Mouse (Mus musculus): ENCODE measurements at regions not wholly inside any gene's neighbourhood (a gene's known extent, or its start where the extent isn't known, plus 50 kb on each side); places are given as distances from the start of the nearest gene placed in this dataset.

GRCm38 (mm10) chr2:34080176-34080575 is 192.4 kb upstream of the Mvb12b start:
- Histone ChIP-seq H3K27ac (peak overlapping the region; percentile 51), H3K4me1 (peaks cover 39% of the 10 kb centered on the region), H3K9me3 (peaks cover 4% of the 10 kb centered on the region; the same call in 1 of the 2 replicates), H3K4me3 (no peak overlapping the region), H3K27me3 (ENCODE audit: poor library complexity, severe bottlenecking) (no peaks in the 10 kb centered on the region), H3K36me3 (replicated peaks) (no peaks in the 10 kb centered on the region)
- WGBS, result 31% methylated on average over 3 of the region's 3 CpGs
- no peak for DNase-seq (ENCODE audit: extremely low spot score, low spot score)

- Histone ChIP-seq H3K9me3 (peaks cover 4% of the 10 kb centered on the region; the same call in 1 of the 2 replicates), H3K36me3 (replicated peaks) (no peaks in the 10 kb centered on the region), H3K4me3 (no peak overlapping the region), H3K27ac (peak overlapping the region; percentile 73), H3K27me3 (ENCODE audit: poor library complexity, severe bottlenecking) (no peaks in the 10 kb centered on the region), H3K4me1 (peaks cover 32% of the 10 kb centered on the region)
- DNase-seq (ENCODE audit: extremely low spot score, low spot score), result no peak
- 80% methylated on average over 12 of the region's 12 CpGs for WGBS
These were observed 191.5 kb upstream of the Mvb12b start for GRCm38 (mm10) chr2:34079282-34079681.

GRCm38 (mm10) chr2:34078875-34079262 is 191.1 kb upstream of the Mvb12b start:
- no peaks in the 10 kb centered on the region for H3K27me3 ChIP-seq (ENCODE audit: poor library complexity, severe bottlenecking)
- no peaks in the 10 kb centered on the region for H3K36me3 ChIP-seq (replicated peaks)
- no peak overlapping the region for H3K4me3 ChIP-seq
- WGBS, result 77% methylated on average over 4 of the region's 4 CpGs
- peaks cover 29% of the 10 kb centered on the region for H3K4me1 ChIP-seq
- H3K27ac ChIP-seq, result peak overlapping the region; percentile 73
- no peak for DNase-seq (ENCODE audit: extremely low spot score, low spot score)
- peaks cover 4% of the 10 kb centered on the region; the same call in 1 of the 2 replicates for H3K9me3 ChIP-seq

GRCm38 (mm10) chr2:34078248-34078874 is 190.6 kb upstream of the Mvb12b start:
- peaks cover 29% of the 10 kb centered on the region for H3K4me1 ChIP-seq
- H3K36me3 ChIP-seq (replicated peaks), result no peaks in the 10 kb centered on the region
- H3K27ac ChIP-seq, result peak overlapping the region; percentile 73
- DNase-seq (ENCODE audit: extremely low spot score, low spot score), result no peak
- no peak overlapping the region for H3K4me3 ChIP-seq
- peaks cover 4% of the 10 kb centered on the region; the same call in 1 of the 2 replicates for H3K9me3 ChIP-seq
- no peaks in the 10 kb centered on the region for H3K27me3 ChIP-seq (ENCODE audit: poor library complexity, severe bottlenecking)
- WGBS, result 78% methylated on average over 3 of the region's 3 CpGs

GRCm38 (mm10) chr2:34076346-34076745 is 188.6 kb upstream of the Mvb12b start:
- no peak for DNase-seq (ENCODE audit: extremely low spot score, low spot score)
- no peaks in the 10 kb centered on the region for H3K27me3 ChIP-seq (ENCODE audit: poor library complexity, severe bottlenecking)
- H3K36me3 ChIP-seq (replicated peaks), result no peaks in the 10 kb centered on the region
- peaks cover 4% of the 10 kb centered on the region; the same call in 1 of the 2 replicates for H3K9me3 ChIP-seq
- no peak overlapping the region for H3K4me3 ChIP-seq
- no peak overlapping the region for H3K27ac ChIP-seq
- peaks cover 36% of the 10 kb centered on the region for H3K4me1 ChIP-seq
- WGBS, result 84% methylated on average over 4 of the region's 4 CpGs

- WGBS, result 83% methylated on average over 3 of the region's 3 CpGs
- Histone ChIP-seq H3K27me3 (ENCODE audit: poor library complexity, severe bottlenecking) (no peaks in the 10 kb centered on the region), H3K4me1 (peaks cover 22% of the 10 kb centered on the region), H3K4me3 (no peak overlapping the region), H3K36me3 (replicated peaks) (no peaks in the 10 kb centered on the region), H3K9me3 (peaks cover 4% of the 10 kb centered on the region; the same call in 1 of the 2 replicates), H3K27ac (no peak overlapping the region)
- no peak for DNase-seq (ENCODE audit: extremely low spot score, low spot score)
These were observed 186.3 kb upstream of the Mvb12b start for GRCm38 (mm10) chr2:34074066-34074465.

GRCm38 (mm10) chr2:34065592-34065991 is 177.8 kb upstream of the Mvb12b start:
- H3K36me3 ChIP-seq (replicated peaks), result no peaks in the 10 kb centered on the region
- H3K27me3 ChIP-seq (ENCODE audit: poor library complexity, severe bottlenecking), result no peaks in the 10 kb centered on the region
- no peak overlapping the region for H3K27ac ChIP-seq
- peaks cover 14% of the 10 kb centered on the region; the same call in 1 of the 2 replicates for H3K4me1 ChIP-seq
- DNase-seq (ENCODE audit: extremely low spot score, low spot score), result no peak
- WGBS, result 94% methylated on average over 13 of the region's 13 CpGs
- no peak overlapping the region for H3K4me3 ChIP-seq
- peaks cover 4% of the 10 kb centered on the region; the same call in 1 of the 2 replicates for H3K9me3 ChIP-seq

- no peaks in the 10 kb centered on the region for H3K27me3 ChIP-seq (ENCODE audit: poor library complexity, severe bottlenecking)
- DNase-seq (ENCODE audit: extremely low spot score, low spot score), result peak; percentile 42
- 50% methylated on average over 10 of the region's 10 CpGs for WGBS
These were observed 177.3 kb upstream of the Mvb12b start for GRCm38 (mm10) chr2:34065090-34065489.

GRCm38 (mm10) chr2:34056552-34056951 is 168.8 kb upstream of the Mvb12b start:
- H3K4me3 ChIP-seq, result no peak overlapping the region
- no peak overlapping the region for H3K27ac ChIP-seq
- H3K9me3 ChIP-seq, result no peaks in the 10 kb centered on the region; the same call in 1 of the 2 replicates
- H3K36me3 ChIP-seq (replicated peaks), result no peaks in the 10 kb centered on the region
- no peak for DNase-seq (ENCODE audit: extremely low spot score, low spot score)
- H3K27me3 ChIP-seq (ENCODE audit: poor library complexity, severe bottlenecking), result no peaks in the 10 kb centered on the region
- WGBS, result 81% methylated on average over 13 of the region's 13 CpGs
- no peaks in the 10 kb centered on the region for H3K4me1 ChIP-seq

More at GRCm38 (mm10) chr2:34065090-34065489, 177.3 kb upstream of the Mvb12b start:
- peaks cover 14% of the 10 kb centered on the region; the same call in 1 of the 2 replicates for H3K4me1 ChIP-seq
- no peaks in the 10 kb centered on the region for H3K36me3 ChIP-seq (replicated peaks)
- no peak overlapping the region for H3K27ac ChIP-seq
- H3K9me3 ChIP-seq, result peaks cover under 1% of the 10 kb centered on the region; the same call in 1 of the 2 replicates
- no peak overlapping the region for H3K4me3 ChIP-seq

GRCm38 (mm10) chr2:34043064-34043463 is 155.3 kb upstream of the Mvb12b start:
- Histone ChIP-seq H3K27me3 (ENCODE audit: poor library complexity, severe bottlenecking) (0 out of 2 replicates have a peak, but pooled peaks cover 4% of the 10 kb centered on the region), H3K4me3 (no peak overlapping the region), H3K9me3 (no peaks in the 10 kb centered on the region), H3K4me1 (no peaks in the 10 kb centered on the region), H3K27ac (no peak overlapping the region), H3K36me3 (replicated peaks) (no peaks in the 10 kb centered on the region)
- DNase-seq (ENCODE audit: extremely low spot score, low spot score), result no peak
- WGBS, result 86% methylated on average over 5 of the region's 5 CpGs

- no peak for DNase-seq (ENCODE audit: extremely low spot score, low spot score)
- Histone ChIP-seq H3K36me3 (replicated peaks) (no peaks in the 10 kb centered on the region), H3K9me3 (no peaks in the 10 kb centered on the region), H3K27me3 (ENCODE audit: poor library complexity, severe bottlenecking) (0 out of 2 replicates have a peak, but pooled peaks cover 4% of the 10 kb centered on the region), H3K4me3 (no peak overlapping the region), H3K27ac (no peak overlapping the region), H3K4me1 (no peaks in the 10 kb centered on the region)
- WGBS, result 70% methylated on average over 7 of the region's 7 CpGs
These were observed 154.6 kb upstream of the Mvb12b start for GRCm38 (mm10) chr2:34042336-34042735.

- no peaks in the 10 kb centered on the region for H3K9me3 ChIP-seq
- H3K4me3 ChIP-seq, result no peak overlapping the region
- no peak overlapping the region for H3K27ac ChIP-seq
- 0 out of 2 replicates have a peak, but pooled peaks cover 4% of the 10 kb centered on the region for H3K27me3 ChIP-seq (ENCODE audit: poor library complexity, severe bottlenecking)
- no peak for DNase-seq (ENCODE audit: extremely low spot score, low spot score)
- H3K4me1 ChIP-seq, result peaks cover under 1% of the 10 kb centered on the region; the same call in 1 of the 2 replicates
- 71% methylated on average over 8 of the region's 8 CpGs for WGBS
- no peaks in the 10 kb centered on the region for H3K36me3 ChIP-seq (replicated peaks)
These were observed 151.2 kb upstream of the Mvb12b start for GRCm38 (mm10) chr2:34038982-34039381.

- H3K27me3 ChIP-seq (ENCODE audit: poor library complexity, severe bottlenecking), result peaks cover 39% of the 10 kb centered on the region
- H3K4me3 ChIP-seq, result no peak overlapping the region
- 63% methylated on average over 11 of the region's 11 CpGs for WGBS
- no peaks in the 10 kb centered on the region for H3K36me3 ChIP-seq (replicated peaks)
- no peaks in the 10 kb centered on the region for H3K9me3 ChIP-seq
- H3K4me1 ChIP-seq, result peaks cover 33% of the 10 kb centered on the region
- no peak overlapping the region for H3K27ac ChIP-seq
- DNase-seq (ENCODE audit: extremely low spot score, low spot score), result no peak
These were observed 145.5 kb upstream of the Mvb12b start for GRCm38 (mm10) chr2:34033212-34033611.

Data from forebrain, embryonic 10.5 days (tissue).